Mouse (Mus musculus) heart, embryonic 16.5 days (tissue): Measurements from ENCODE around the gene Rprd1b. TPM values are rescaled to one million over a fixed set of nuclear protein-coding genes. Genes with fewer than 3 reads are reported as not detected.

ENCODE experiments used
- ATAC-seq: fragments of 200-750 bp; cut with Nextera tagmentation; replicated peaks from 2 replicates; pipeline ENCODE4 v1.8.0; 2017; ENCODE audit warnings: moderate number of reproducible peaks; ENCODE audit not compliant: insufficient read depth, low FRiP score; ENCODE audit errors: extremely low read depth
- H3K27ac ChIP-seq: fragments of 300-500 bp; sonication (generic); 2 replicates; pipeline ENCODE4 v1.5.1; 2014; ENCODE audit warnings: mild to moderate bottlenecking, low read length, control low read depth, moderate library complexity
- H3K27me3 ChIP-seq: fragments of 300-500 bp; sonication (generic); 2 replicates; pipeline ENCODE4 v1.6.1; 2014; ENCODE audit warnings: low read length, mixed read lengths; ENCODE audit not compliant: control insufficient read depth, insufficient read depth
- H3K36me3 ChIP-seq: fragments of 300-500 bp; sonication (generic); 2 replicates; pipeline ENCODE4 v1.6.1; 2014; ENCODE audit not compliant: control insufficient read depth, insufficient read depth
- H3K4me1 ChIP-seq: fragments of 300-500 bp; sonication (generic); 2 replicates; pipeline ENCODE4 v1.6.1; 2014; ENCODE audit warnings: low read length, mixed read lengths; ENCODE audit not compliant: control insufficient read depth, insufficient read depth
- H3K4me2 ChIP-seq: fragments of 300-500 bp; sonication (generic); 2 replicates; pipeline ENCODE4 v1.6.1; 2014; ENCODE audit warnings: low read depth, mild to moderate bottlenecking, control low read depth, low read length
- H3K4me3 ChIP-seq: fragments of 300-500 bp; sonication (generic); 2 replicates; pipeline ENCODE4 v1.5.1; 2014; ENCODE audit warnings: mild to moderate bottlenecking, control low read depth, low read length
- H3K9ac ChIP-seq: fragments of 300-500 bp; sonication (generic); 2 replicates; pipeline ENCODE4 v1.6.1; 2014; ENCODE audit warnings: low read length, control low read depth
- H3K9me3 ChIP-seq: fragments of 300-500 bp; sonication (generic); replicated peaks from 2 replicates; pipeline ENCODE4 v1.6.1; 2016; ENCODE audit warnings: low read length; ENCODE audit not compliant: control insufficient read depth
- WGBS: fragments of 180-500 bp; shearing (Covaris S2); extraction: QIAGEN DNeasy Blood & Tissue Kit; methylation state at CpG from one replicate; pipeline ENCODE4 v1.1.7; 2014; 5-methylcytosine and 5-hydroxymethylcytosine counted together
- polyA plus RNA-seq: library from polyadenylated mRNA; unstranded; fragments of >200 nt; fragmentation: Nextera tagmentation; extraction: Ambion mirVana; gene quantifications from 2 replicates; pipeline ENCODE4 v1.2.1, GENCODE M21; 2015

Gene Rprd1b
- polyA plus RNA-seq, 1 experiment from 2014 or later: 32.0 TPM

DNA sequence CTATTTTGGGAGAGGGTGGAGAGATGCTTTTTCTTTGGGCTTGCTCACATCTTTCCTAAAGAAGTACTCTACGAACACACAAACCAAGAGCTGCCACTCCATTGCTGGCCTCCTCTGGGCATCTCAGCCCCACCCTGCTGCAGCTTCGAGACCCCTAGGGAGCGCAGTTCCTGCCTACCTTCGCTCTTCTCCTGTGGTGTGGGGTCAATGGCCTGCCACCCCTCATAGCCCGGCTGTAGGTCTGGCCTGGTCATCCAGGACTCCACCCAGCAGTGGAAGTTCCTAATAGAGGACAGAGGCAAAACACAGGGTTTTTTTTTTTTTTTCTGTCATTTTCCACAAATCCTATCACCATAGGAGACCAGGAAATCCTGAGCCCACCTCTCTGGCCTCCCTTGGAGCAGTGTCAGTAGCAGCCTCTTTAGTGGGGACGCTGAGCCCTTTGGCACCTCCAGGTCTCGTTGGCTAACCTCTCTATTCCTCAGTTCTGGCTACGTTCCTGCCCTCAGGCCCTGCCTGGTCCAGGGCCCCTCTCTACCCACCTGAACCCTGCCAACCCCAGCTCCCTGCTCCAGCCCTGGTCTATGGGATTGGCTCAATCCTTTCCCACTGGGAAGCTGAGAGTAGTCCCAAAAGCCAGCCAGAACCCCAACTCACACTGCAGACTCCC is 100.3 kb downstream of the Rprd1b start:
- Histone ChIP-seq H3K4me2 (no peak overlapping the region), H3K4me3 (no peak overlapping the region), H3K36me3 (peaks cover 60% of the 10 kb centered on the region), H3K9me3 (no peaks in the 10 kb centered on the region), H3K27ac (peak overlapping the region; percentile 88), H3K27me3 (no peaks in the 10 kb centered on the region), H3K9ac (peak overlapping the region; percentile 16; the same call in 1 of the 2 replicates), H3K4me1 (peaks cover 48% of the 10 kb centered on the region)
- ATAC-seq: no peak
- 57% methylated on average over 8 of the region's 8 CpGs for WGBS

DNA sequence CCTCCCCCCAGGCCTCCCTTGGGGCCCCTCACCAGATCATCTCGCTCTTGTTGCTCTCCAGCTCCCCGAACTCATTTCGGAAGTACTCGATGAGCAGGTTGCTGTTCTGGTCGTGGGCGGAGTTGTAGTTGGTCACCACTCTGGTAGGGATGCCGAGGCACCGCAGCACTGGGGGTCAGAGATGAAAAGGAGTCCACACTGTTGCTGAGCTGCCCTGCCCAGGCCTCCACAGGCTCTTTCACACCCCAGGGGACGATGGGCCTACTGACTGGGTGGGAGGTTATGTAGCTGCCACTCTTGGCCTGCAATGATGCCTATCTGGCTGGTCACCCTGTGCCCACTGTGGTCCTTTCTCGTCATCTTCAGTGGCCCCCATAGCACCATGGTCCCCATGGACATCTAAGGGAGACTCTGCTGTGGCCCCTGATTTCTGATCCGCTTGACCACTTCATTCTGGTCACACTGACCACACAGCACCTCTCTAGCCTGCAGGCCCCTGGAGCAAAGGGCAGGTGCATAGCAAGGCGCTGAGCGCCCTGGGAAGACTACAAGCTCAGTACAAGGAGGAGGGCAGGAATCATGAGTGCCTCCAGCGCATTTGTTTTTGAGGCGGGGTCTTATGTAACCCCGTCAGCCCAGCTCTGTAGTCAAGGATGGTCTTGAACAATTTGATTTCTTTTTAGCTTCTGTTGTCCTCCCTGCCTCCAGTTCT is 101.2 kb downstream of the Rprd1b start:
- H3K9ac ChIP-seq: peak overlapping the region; percentile 7
- 69% methylated on average over 16 of the region's 16 CpGs for WGBS
- peaks cover 65% of the 10 kb centered on the region for H3K36me3 ChIP-seq
- no peaks in the 10 kb centered on the region for H3K27me3 ChIP-seq
- H3K4me2 ChIP-seq: no peak overlapping the region
- H3K9me3 ChIP-seq: no peaks in the 10 kb centered on the region
- H3K27ac ChIP-seq: peak overlapping the region; percentile 88
- peaks cover 48% of the 10 kb centered on the region for H3K4me1 ChIP-seq
- H3K4me3 ChIP-seq: no peak overlapping the region
- no peak for ATAC-seq

DNA sequence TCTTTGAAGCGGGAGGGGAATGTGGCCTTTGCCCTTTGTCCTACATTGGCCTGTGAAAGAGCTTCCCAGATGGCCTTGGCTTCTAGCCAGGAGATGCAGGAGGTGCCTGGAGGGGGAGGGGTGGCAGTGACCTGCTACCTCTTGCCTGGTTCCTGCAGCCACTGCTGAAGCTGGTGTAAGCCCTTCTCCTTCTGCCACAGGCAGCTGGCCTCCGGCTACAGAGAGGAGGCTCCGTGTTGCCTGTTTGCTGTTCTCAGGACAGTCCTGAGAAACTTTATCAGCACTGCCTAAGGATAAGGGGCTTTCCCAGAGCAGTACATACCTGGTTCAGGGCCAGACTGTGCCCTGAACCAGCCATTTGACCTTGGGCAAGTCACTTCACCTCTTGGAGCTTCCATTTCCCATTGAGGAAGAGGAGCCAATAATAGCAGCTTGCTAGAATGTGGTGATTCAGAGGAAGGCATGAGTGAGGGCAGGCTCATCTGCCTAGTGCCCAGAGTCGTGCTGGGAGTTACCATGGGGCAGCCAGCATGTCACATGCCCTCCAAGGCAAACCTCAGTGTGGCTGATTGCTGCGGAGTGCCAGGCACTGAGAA is 102.2 kb downstream of the Rprd1b start:
- Histone ChIP-seq H3K27ac (peak overlapping the region; percentile 79), H3K4me1 (peaks cover 48% of the 10 kb centered on the region), H3K9me3 (no peaks in the 10 kb centered on the region), H3K4me2 (no peak overlapping the region), H3K4me3 (no peak overlapping the region), H3K9ac (peak overlapping the region; percentile 51; the same call in 1 of the 2 replicates), H3K36me3 (peaks cover 62% of the 10 kb centered on the region), H3K27me3 (no peaks in the 10 kb centered on the region)
- WGBS: 36% methylated on average over 5 of the region's 5 CpGs
- ATAC-seq: 0 out of 2 replicates have a peak, but pooled peaks have one; percentile 10

DNA sequence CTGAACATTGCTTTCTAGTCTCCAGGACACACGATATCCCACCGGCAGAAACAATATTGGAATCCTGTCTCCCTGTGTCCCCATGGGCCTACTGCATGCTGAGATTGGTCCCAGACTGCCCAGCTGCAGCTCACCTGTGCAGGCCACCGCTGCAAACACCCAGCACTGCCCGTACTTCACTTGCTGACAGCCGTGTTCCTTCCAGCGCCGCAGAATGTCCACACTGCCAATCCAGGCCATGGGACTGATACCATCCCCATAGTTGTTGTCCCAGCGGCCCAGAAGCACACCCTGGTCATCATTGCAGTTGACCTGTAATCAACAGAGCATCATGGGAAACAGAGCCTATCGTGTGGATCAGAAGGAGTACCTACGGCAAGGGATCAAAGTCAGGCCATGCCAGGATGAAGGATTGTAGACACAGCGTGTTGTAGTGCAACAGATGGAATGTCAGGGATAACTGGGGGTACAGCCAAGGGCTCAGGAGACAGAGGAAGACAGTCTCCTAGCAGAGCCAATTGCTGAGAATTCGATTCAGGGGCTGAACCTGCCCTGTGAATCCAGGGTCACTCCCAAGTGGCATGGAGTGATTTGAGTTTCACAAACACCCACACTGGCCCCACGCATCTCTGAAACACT is 103.0 kb downstream of the Rprd1b start:
- Histone ChIP-seq H3K4me1 (peaks cover 52% of the 10 kb centered on the region), H3K27ac (peak overlapping the region; percentile 79), H3K27me3 (no peaks in the 10 kb centered on the region), H3K9me3 (no peaks in the 10 kb centered on the region), H3K4me3 (no peak overlapping the region), H3K36me3 (peaks cover 58% of the 10 kb centered on the region), H3K4me2 (no peak overlapping the region), H3K9ac (no peak overlapping the region; the same call in 1 of the 2 replicates)
- WGBS: 83% methylated on average over 13 of the region's 13 CpGs
- no peak for ATAC-seq

DNA sequence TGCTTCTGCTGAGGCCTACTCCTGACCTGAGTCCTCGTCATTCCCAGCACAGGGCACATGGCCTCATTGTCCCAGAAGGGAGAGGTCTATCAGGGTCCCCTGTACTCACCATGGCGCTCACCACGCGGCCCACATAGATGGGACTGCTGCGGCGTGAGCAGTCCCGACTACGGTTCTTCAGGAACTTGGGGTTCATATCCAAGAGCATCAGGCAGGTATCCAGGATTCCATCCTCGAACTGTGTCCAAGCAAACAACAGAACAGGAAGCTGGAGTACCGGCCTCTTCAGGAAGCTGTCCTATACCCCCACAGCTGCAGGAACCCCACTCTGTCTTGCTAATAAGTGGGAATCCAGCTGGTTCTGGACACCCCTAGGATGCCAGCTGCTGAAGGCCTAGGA is 104.0 kb downstream of the Rprd1b start:
- no peak for ATAC-seq
- Histone ChIP-seq H3K4me3 (no peak overlapping the region), H3K27ac (no peak overlapping the region), H3K9ac (no peak overlapping the region), H3K36me3 (peaks cover 51% of the 10 kb centered on the region), H3K4me2 (no peak overlapping the region), H3K27me3 (no peaks in the 10 kb centered on the region), H3K4me1 (peaks cover 49% of the 10 kb centered on the region), H3K9me3 (no peaks in the 10 kb centered on the region)
- WGBS: 81% methylated on average over 10 of the region's 10 CpGs

DNA sequence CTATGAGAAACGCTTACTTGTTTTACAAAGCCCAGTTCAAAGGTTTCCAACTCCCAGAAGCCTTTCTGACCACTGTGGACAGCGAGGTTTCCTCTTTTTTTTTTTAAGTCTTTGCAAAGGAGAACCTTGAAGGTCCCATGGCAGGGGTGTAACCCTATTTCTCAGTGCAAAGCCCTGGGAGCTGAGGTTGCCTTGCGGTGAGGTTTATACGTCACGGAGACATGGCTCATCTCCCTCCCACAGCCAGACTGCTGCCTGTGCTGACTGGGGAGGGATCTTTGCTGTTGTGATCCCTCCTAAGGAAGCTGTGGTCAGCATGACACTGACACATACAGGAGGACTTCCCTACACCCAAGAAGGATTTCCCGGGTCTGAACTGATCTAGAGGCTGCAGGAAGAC is 104.8 kb downstream of the Rprd1b start:
- Histone ChIP-seq H3K9ac (no peak overlapping the region), H3K27me3 (no peaks in the 10 kb centered on the region), H3K27ac (no peak overlapping the region), H3K4me3 (no peak overlapping the region), H3K9me3 (no peaks in the 10 kb centered on the region), H3K36me3 (peaks cover 46% of the 10 kb centered on the region), H3K4me1 (peaks cover 42% of the 10 kb centered on the region), H3K4me2 (no peak overlapping the region)
- 71% methylated on average over 6 of the region's 6 CpGs for WGBS
- no peak for ATAC-seq

DNA sequence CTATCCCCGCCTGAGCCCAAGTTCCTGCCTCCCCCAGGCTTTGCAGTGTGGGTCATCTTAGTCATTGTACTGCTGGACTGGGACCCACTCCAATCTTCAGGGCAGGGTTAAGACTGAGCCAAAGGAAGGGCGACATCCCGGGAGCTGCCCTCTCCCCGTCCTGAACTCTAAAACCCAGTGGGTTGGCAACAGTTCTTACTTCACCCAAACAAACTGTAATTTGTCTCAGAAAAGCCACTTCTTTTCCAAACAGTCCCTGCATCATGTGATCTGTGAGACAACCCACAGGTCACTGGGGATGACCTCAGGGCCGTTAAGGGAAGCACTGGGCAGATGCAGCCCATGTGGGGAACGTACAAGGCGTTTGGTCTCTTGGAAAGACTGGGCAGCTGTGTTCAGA is 107.9 kb downstream of the Rprd1b start:
- 55% methylated on average over 7 of the region's 7 CpGs for WGBS
- Histone ChIP-seq H3K4me2 (no peak overlapping the region), H3K9ac (no peak overlapping the region), H3K9me3 (no peaks in the 10 kb centered on the region), H3K4me1 (peaks cover 36% of the 10 kb centered on the region), H3K27me3 (no peaks in the 10 kb centered on the region), H3K27ac (no peak overlapping the region), H3K4me3 (no peak overlapping the region), H3K36me3 (peaks cover 45% of the 10 kb centered on the region)
- no peak for ATAC-seq

DNA sequence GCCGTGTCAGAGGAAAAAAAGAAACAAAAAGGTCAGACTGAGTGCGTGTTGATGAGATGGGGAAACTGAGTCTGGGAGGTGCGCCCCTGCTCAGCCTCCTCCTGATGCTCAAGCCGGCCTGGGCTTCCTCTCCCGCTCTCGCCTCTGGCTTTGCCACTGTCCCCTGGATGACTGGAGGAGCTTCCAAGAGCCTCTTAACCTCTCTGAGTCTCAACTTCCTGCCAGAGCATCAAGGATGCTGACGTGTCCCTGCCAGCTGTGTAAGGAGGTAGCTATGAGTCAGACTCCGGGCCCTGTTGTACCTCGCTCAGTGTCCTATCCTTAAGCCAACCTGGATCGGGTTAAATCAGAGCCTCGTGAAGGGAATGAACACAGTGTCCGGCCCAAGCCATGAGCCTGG is 109.5 kb downstream of the Rprd1b start:
- Histone ChIP-seq H3K4me3 (no peak overlapping the region), H3K27me3 (no peaks in the 10 kb centered on the region), H3K36me3 (peaks cover 36% of the 10 kb centered on the region), H3K27ac (no peak overlapping the region), H3K9me3 (no peaks in the 10 kb centered on the region), H3K9ac (no peak overlapping the region), H3K4me1 (peaks cover 46% of the 10 kb centered on the region), H3K4me2 (no peak overlapping the region)
- no peak for ATAC-seq
- 71% methylated on average over 12 of the region's 12 CpGs for WGBS
